Mouse (Mus musculus) liver, embryonic 14.5 days (tissue): ENCODE data around the gene Tex19.2.

Experiments used
- CTCF ChIP-seq: IDR thresholded peaks from 2 replicates; pipeline ENCODE4 v1.5.1; 2016; ENCODE audit warnings: antibody characterized with exemption, low read depth, control low read depth
- EP300 ChIP-seq: IDR thresholded peaks from 2 replicates; pipeline ENCODE4 v1.6.1; 2016; ENCODE audit warnings: antibody characterized with exemption, low read depth

DNA sequence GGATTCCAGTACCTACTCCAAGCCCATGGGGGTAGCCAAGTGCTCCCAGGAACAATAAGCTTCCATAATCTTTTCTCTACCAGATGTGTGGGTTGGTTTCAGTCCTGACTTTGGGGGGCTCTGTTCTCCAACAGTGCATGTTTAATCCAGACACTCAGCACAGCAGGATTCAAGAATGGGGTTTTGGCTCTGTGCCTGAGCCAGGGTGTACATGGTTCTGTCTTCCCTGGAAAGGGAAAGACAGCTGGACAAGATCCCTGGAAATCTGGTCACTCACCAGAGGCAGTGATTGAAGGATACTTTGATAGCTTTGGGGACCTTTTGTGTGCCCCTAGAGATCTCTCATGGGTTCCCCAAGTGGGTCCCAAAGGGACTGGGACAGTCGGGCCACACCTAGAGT, 6.9 kb downstream of the Tex19.2 start:
- no peak for TF ChIP-seq CTCF
- no peak for TF ChIP-seq EP300
